Mouse (Mus musculus): Measurements from ENCODE around the gene Tmem135.

DNA sequence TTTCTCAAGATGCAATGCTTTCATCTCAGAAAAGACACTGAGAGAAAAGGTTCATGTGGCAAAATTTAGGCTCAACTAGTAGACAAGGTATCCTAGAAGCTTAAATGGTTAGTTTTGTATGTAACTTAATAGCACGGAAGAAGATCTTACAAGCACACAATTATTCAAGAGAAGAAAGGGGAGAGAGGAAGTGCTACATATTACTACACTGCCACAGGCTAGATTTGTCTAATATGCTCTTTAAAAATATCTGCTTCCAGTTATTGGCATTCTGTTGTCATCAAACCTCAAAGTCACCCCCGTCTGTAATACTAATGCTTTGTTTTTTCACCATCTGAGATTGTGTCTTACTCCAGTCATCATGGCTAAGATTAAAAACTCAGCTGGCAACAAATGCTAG, 167.4 kb downstream of the Tmem135 start:
- TF ChIP-seq CTCF (IDR thresholded peaks at IDR 0.05) (no peak), EP300 (IDR thresholded peaks at IDR 0.05) (no peak)
